Mouse (Mus musculus) liver, embryonic 13.5 days (tissue): ENCODE measurements around the gene Wipi1. TPM values are rescaled to one million over a fixed set of nuclear protein-coding genes. Genes with fewer than 3 reads are reported as not detected.

Source experiments
- ATAC-seq: fragments of 200-750 bp; cut with Nextera tagmentation; 2 replicates; pipeline ENCODE4 v1.8.0; 2017; ENCODE audit warnings: low read depth, mild to moderate bottlenecking, moderate number of reproducible peaks, moderate library complexity
- DNase-seq: peaks from one replicate; pipeline ENCODE4 v3.0.0; 2022
- H3K27ac ChIP-seq: fragments of 300-500 bp; sonication (generic); 2 replicates; pipeline ENCODE4 v1.5.1; 2015; ENCODE audit warnings: moderate library complexity, mild to moderate bottlenecking, inconsistent platforms
- H3K27me3 ChIP-seq: fragments of 300-500 bp; sonication (generic); 2 replicates; pipeline ENCODE4 v1.6.1; 2015; ENCODE audit warnings: mild to moderate bottlenecking, inconsistent platforms
- H3K36me3 ChIP-seq: fragments of 300-500 bp; sonication (generic); 2 replicates; pipeline ENCODE4 v1.6.1; 2015; ENCODE audit warnings: mild to moderate bottlenecking, inconsistent platforms
- H3K4me1 ChIP-seq: fragments of 300-500 bp; sonication (generic); replicated peaks from 2 replicates; pipeline ENCODE4 v1.6.1; 2015; ENCODE audit warnings: inconsistent platforms
- H3K4me2 ChIP-seq: fragments of 300-500 bp; sonication (generic); 2 replicates; pipeline ENCODE4 v1.6.1; 2015; ENCODE audit warnings: inconsistent platforms, mild to moderate bottlenecking, moderate library complexity
- H3K4me3 ChIP-seq: fragments of 300-500 bp; sonication (generic); replicated peaks from 2 replicates; pipeline ENCODE4 v1.5.1; 2015; ENCODE audit warnings: mild to moderate bottlenecking, inconsistent platforms
- H3K9ac ChIP-seq: fragments of 300-500 bp; sonication (generic); 2 replicates; pipeline ENCODE4 v1.6.1; 2015; ENCODE audit warnings: mild to moderate bottlenecking, inconsistent platforms
- H3K9me3 ChIP-seq: fragments of 300-500 bp; sonication (generic); replicated peaks from 2 replicates; pipeline ENCODE4 v1.6.1; 2016; ENCODE audit warnings: inconsistent platforms
- WGBS: fragments of 180-500 bp; shearing (Covaris S2); methylation state at CpG from one replicate; pipeline ENCODE4 v1.1.7; 2015; ENCODE audit not compliant: insufficient replicate concordance; 5-methylcytosine and 5-hydroxymethylcytosine counted together
- polyA plus RNA-seq: library from polyadenylated mRNA; unstranded; fragments of >200 nt; fragmentation: Nextera tagmentation; extraction: Ambion mirVana; gene quantifications from 2 replicates; pipeline ENCODE4 v1.2.1, GENCODE M21; 2015

Gene Wipi1
- polyA plus RNA-seq, 1 experiment from 2014 or later = 28.3 TPM

- 19% methylated on average over 7 of the region's 7 CpGs for WGBS
Measured at GRCm38 (mm10) chr11:109648510-109648909, 36.7 kb upstream of the Wipi1 start.

DNA sequence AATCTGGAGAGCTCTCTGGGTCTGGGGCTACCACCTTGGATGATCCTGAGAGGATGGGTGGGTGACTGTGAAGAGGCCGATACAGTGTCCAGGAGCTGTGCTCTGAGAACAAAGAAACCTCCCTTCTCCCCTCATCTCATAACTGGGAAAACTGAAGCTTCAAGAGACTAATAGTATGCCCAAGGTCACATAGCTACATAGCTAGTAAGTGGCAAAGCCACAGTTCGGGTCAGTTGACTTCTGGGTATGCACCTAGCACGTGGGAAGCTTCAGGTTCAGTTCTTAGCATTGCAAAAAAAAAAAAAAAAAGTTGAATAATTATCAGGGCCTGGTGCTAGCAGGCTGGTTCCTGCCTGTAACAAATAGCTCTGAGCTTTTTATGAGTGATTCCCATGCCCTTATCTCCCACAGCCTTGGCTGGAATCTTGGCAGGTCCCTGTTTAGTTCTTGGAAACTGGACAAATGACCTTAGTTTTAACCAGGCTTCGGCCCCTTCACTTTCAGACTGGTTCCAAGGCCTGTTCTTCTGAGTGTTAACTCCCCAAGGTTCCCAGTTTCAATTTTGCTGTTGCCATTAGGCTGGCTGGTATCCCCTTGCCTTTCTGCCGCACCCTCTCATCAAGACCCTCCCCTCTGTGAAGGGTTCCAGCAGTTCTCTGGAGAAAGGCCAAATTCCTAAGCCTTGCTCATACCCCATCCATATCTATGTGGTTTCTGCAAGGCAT lies 29.9 kb upstream of the Wipi1 start:
- H3K27me3 ChIP-seq = 0 out of 2 replicates have a peak, but pooled peaks cover 5% of the 10 kb centered on the region
- no peak for DNase-seq
- H3K4me1 ChIP-seq = no peaks in the 10 kb centered on the region
- no peak overlapping the region for H3K9ac ChIP-seq
- H3K27ac ChIP-seq = no peak overlapping the region
- H3K9me3 ChIP-seq = no peaks in the 10 kb centered on the region
- whole genome bisulfite sequencing = 56% methylated on average over 5 of the region's 5 CpGs
- no peak overlapping the region for H3K4me2 ChIP-seq
- no peaks in the 10 kb centered on the region for H3K36me3 ChIP-seq
- no peak for ATAC-seq
- no peak overlapping the region for H3K4me3 ChIP-seq

More at GRCm38 (mm10) chr11:109648510-109648909, 36.7 kb upstream of the Wipi1 start:
- H3K36me3 ChIP-seq = peaks cover 3% of the 10 kb centered on the region
- peak overlapping the region; percentile 94; the same call in 1 of the 2 replicates for H3K4me2 ChIP-seq
- peaks cover 11% of the 10 kb centered on the region for H3K27me3 ChIP-seq
- no peak for DNase-seq
- peaks cover 41% of the 10 kb centered on the region for H3K4me1 ChIP-seq
- no peak overlapping the region for H3K9ac ChIP-seq
- no peak overlapping the region for H3K4me3 ChIP-seq
- no peaks in the 10 kb centered on the region for H3K9me3 ChIP-seq
- no peak overlapping the region for H3K27ac ChIP-seq
- no peak for ATAC-seq

DNA sequence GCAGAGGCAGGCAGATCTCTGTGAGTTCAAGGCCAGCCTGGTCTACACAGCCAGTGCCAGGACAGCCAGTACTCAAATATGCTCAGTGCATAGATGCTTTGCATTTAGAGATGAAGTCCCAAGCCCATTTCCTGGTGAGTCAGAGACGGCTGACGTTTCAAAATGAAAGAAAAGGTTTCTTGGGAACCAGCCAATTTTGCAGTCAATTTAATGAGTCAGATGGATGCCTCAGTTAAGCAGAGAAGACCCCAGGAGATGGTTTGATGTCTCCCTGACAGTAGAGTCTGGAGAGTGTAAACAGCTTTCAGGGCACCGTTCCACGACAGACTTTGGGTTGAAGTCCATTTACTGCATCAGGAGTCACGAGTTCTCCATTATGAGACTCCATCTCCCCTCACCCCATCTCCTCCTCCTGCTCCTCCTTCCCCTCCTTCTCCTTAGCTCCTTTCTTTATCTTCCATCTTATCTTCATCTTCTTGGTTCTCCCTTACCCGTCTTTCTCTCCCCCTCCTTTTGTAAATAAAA lies 24.2 kb upstream of the Wipi1 start:
- Histone ChIP-seq H3K27ac (no peak overlapping the region), H3K4me2 (no peak overlapping the region), H3K9ac (no peak overlapping the region), H3K27me3 (no peaks in the 10 kb centered on the region), H3K4me3 (no peak overlapping the region), H3K4me1 (no peaks in the 10 kb centered on the region), H3K36me3 (no peaks in the 10 kb centered on the region), H3K9me3 (no peaks in the 10 kb centered on the region)
- DNase-seq = no peak
- no peak for ATAC-seq
- WGBS = 59% methylated on average over 6 of the region's 6 CpGs

DNA sequence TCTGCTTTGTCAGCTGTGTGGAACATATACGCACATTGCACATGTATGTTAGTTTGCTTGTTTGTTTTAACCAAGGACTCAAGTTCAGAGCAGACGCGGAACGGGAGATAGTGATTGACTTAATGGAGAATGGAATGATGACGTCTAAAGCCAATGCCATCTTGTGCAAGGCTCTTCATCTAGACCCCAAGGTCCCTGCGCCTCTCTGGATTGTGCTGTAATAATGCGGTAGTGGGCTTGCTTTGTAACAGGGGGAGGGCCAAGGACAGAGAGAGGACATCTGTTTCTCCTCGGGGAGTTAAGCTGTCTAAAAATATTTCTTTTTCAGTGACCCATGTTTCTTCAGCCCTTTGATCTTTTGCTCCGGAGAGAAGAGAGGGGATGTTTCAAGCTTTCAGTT lies 23.2 kb upstream of the Wipi1 start:
- Histone ChIP-seq H3K9ac (no peak overlapping the region), H3K4me1 (no peaks in the 10 kb centered on the region), H3K4me2 (no peak overlapping the region), H3K36me3 (no peaks in the 10 kb centered on the region), H3K27me3 (no peaks in the 10 kb centered on the region), H3K9me3 (no peaks in the 10 kb centered on the region), H3K27ac (no peak overlapping the region), H3K4me3 (no peak overlapping the region)
- ATAC-seq (no peak), DNase-seq (no peak)
- whole genome bisulfite sequencing = 77% methylated on average over 9 of the region's 9 CpGs

DNA sequence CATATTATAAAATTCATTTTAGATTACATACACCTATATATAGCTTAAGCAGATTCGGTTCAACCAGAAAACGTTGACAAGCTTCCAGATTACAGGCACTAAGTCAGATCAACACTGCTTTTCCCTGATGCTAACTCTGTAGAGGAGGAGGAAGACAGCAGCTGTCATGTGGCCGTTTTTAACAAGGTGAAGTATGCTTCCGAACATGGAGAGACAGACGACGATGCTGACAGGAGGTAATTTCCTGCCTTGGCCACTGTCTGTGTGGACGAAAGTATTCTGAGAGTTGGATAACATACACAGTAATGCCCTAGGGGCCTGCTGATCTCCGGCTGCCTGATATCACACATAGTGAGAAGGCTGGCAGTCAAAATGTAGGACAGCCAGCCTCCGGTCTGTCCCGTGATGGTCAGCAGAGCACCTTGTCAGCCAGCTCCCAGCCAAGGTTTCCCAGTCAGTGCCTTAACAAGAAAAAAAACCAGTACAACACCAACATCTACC lies 17.3 kb upstream of the Wipi1 start:
- Histone ChIP-seq H3K9ac (no peak overlapping the region), H3K27me3 (no peaks in the 10 kb centered on the region), H3K36me3 (no peaks in the 10 kb centered on the region), H3K4me3 (no peak overlapping the region), H3K4me1 (peaks cover 19% of the 10 kb centered on the region), H3K4me2 (no peak overlapping the region), H3K9me3 (no peaks in the 10 kb centered on the region), H3K27ac (no peak overlapping the region)
- DNase-seq (no peak), ATAC-seq (no peak)
- WGBS = 63% methylated on average over 10 of the region's 10 CpGs

DNA sequence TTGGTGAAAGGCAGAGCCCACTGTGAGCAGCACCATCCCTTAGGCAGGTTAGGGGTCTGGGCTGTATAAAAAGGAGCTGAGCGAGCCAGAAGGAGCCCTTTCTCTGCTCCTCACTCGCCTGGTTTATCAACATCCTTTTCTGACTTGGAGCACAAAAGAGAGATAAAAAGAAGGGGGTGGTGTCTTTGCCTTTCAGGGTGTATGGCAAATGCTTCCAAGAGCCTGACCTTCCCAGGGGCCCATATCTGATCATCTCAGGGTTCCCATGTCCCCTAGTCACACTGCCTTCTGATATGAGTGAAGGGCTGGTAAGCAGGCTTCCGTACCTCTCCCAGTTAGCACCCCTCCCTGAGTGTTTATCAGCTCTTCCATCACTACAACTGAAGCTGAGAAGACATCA lies 16.3 kb upstream of the Wipi1 start:
- H3K4me2 ChIP-seq = no peak overlapping the region
- DNase-seq = no peak
- H3K4me3 ChIP-seq = no peak overlapping the region
- peaks cover 19% of the 10 kb centered on the region for H3K4me1 ChIP-seq
- H3K27ac ChIP-seq = no peak overlapping the region
- no peaks in the 10 kb centered on the region for H3K9me3 ChIP-seq
- H3K36me3 ChIP-seq = no peaks in the 10 kb centered on the region
- no peaks in the 10 kb centered on the region for H3K27me3 ChIP-seq
- peak; percentile 81 for ATAC-seq
- no peak overlapping the region for H3K9ac ChIP-seq
- 30% methylated on average over 3 of the region's 3 CpGs for WGBS

GRCm38 (mm10) chr11:109627648-109628047 lies 15.9 kb upstream of the Wipi1 start:
- Histone ChIP-seq H3K4me2 (no peak overlapping the region), H3K4me1 (peaks cover 21% of the 10 kb centered on the region), H3K4me3 (no peak overlapping the region), H3K36me3 (no peaks in the 10 kb centered on the region), H3K9ac (no peak overlapping the region), H3K27ac (no peak overlapping the region), H3K9me3 (no peaks in the 10 kb centered on the region), H3K27me3 (no peaks in the 10 kb centered on the region)
- WGBS = 62% methylated on average over 4 of the region's 4 CpGs
- ATAC-seq (no peak), DNase-seq (no peak)

DNA sequence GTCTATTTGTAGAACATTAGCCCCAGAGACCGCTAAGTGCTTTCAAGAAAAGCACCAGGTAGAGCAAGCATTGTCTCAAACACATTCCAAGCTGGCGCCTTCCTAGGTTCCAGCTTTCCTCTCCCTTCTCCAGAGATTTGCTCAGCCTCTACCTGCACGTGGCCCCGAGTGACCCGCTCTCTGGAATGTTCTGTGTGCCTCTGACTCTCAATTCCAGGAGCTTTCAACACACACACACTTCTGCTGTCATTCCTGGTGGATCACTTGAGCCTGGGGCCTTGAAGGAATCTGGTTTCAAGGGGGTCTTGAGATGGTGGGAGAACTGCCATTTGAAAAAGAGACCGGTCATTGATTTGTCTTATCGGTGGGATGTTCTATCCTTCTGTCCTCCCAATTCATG lies 11.5 kb upstream of the Wipi1 start:
- no peak overlapping the region for H3K27ac ChIP-seq
- H3K4me3 ChIP-seq = no peak overlapping the region
- no peaks in the 10 kb centered on the region for H3K27me3 ChIP-seq
- no peak overlapping the region for H3K4me2 ChIP-seq
- DNase-seq (no peak), ATAC-seq (no peak)
- H3K9me3 ChIP-seq = no peaks in the 10 kb centered on the region
- H3K9ac ChIP-seq = no peak overlapping the region
- H3K36me3 ChIP-seq = no peaks in the 10 kb centered on the region
- WGBS = 82% methylated on average over 7 of the region's 7 CpGs
- H3K4me1 ChIP-seq = peaks cover 37% of the 10 kb centered on the region

DNA sequence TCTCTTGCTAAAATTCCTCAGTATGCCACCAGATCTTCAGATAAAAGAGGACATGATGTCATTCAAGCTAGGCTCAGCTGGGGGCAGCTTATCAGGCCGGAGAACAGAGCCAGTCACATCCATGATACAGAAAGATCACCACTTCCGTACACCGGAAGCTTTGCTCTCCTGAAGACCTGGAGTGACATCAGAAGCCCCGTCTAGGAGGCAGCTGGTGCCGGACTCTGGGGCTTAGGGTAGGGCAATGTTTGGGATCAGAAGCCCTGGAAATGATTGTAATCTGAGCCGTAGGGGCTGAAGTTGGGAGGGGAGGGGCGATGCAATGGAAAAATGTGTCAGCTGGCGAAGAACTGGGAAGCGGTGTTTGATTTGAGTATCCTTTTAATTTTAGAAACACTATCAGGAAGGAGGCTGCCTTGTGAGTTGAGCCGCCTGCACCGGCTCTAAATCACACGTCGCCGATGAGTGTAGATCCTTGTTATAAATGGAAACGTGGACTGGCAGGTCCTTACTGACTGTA lies 10.8 kb upstream of the Wipi1 start:
- H3K27ac ChIP-seq = no peak overlapping the region
- peak overlapping the region; percentile 22; the same call in 1 of the 2 replicates for H3K9ac ChIP-seq
- peak overlapping the region; percentile 26 for H3K4me3 ChIP-seq
- peaks cover 37% of the 10 kb centered on the region for H3K4me1 ChIP-seq
- no peaks in the 10 kb centered on the region for H3K27me3 ChIP-seq
- DNase-seq (no peak), ATAC-seq (0 out of 2 replicates have a peak, but pooled peaks have one; percentile 39)
- no peaks in the 10 kb centered on the region for H3K9me3 ChIP-seq
- no peaks in the 10 kb centered on the region for H3K36me3 ChIP-seq
- peak overlapping the region; percentile 61 for H3K4me2 ChIP-seq
- 16% methylated on average over 15 of the region's 15 CpGs for WGBS

- H3K4me1 ChIP-seq = peaks cover 45% of the 10 kb centered on the region
- H3K4me2 ChIP-seq = peak overlapping the region; percentile 17; the same call in 1 of the 2 replicates
- no peaks in the 10 kb centered on the region for H3K9me3 ChIP-seq
- WGBS = 6% methylated on average over 2 of the region's 2 CpGs
- peak; percentile 52 for DNase-seq
- H3K4me3 ChIP-seq = no peak overlapping the region
- H3K9ac ChIP-seq = no peak overlapping the region
- H3K27ac ChIP-seq = no peak overlapping the region
- H3K27me3 ChIP-seq = no peaks in the 10 kb centered on the region
- H3K36me3 ChIP-seq = no peaks in the 10 kb centered on the region
- no peak for ATAC-seq
Measured at GRCm38 (mm10) chr11:109621183-109621582, 9.4 kb upstream of the Wipi1 start.

GRCm38 (mm10) chr11:109620356-109620755 lies 8.6 kb upstream of the Wipi1 start:
- H3K27ac ChIP-seq = peak overlapping the region; percentile 48
- 0 out of 2 replicates have a peak overlapping the region, but pooled peaks have one; percentile 20 for H3K9ac ChIP-seq
- H3K4me3 ChIP-seq = no peak overlapping the region
- 79% methylated on average over 6 of the region's 6 CpGs for WGBS
- H3K36me3 ChIP-seq = no peaks in the 10 kb centered on the region
- no peaks in the 10 kb centered on the region for H3K27me3 ChIP-seq
- H3K9me3 ChIP-seq = no peaks in the 10 kb centered on the region
- peaks cover 54% of the 10 kb centered on the region for H3K4me1 ChIP-seq
- ATAC-seq (no peak), DNase-seq (no peak)
- no peak overlapping the region for H3K4me2 ChIP-seq
